Mouse (Mus musculus): ENCODE measurements around the gene Mgat5. TPM values are rescaled to one million over a fixed set of nuclear protein-coding genes. Genes with fewer than 3 reads are reported as not detected.

Mgat5 gene
- total and polyA plus RNA-seq, 2 experiments, result 1.9 to 3.8 TPM

- Histone ChIP-seq H3K4me3 (ENCODE audit: insufficient read depth, low read depth, low read length) (no peak overlapping the region), H3K9ac (ENCODE audit: low read depth, low read length) (no peak overlapping the region), H3K27ac (replicated peaks; ENCODE audit: insufficient read depth, low read depth, low read length) (no peak overlapping the region), H3K4me1 (ENCODE audit: control insufficient read depth, insufficient read depth, low read length) (no peaks in the 10 kb centered on the region), H3K36me3 (ENCODE audit: control insufficient read depth, insufficient read depth, low read length) (no peaks in the 10 kb centered on the region), H3K79me2 (ENCODE audit: control insufficient read depth, insufficient read depth, low read length) (no peaks in the 10 kb centered on the region), H3K27me3 (ENCODE audit: control insufficient read depth, insufficient read depth, low read length) (no peaks in the 10 kb centered on the region)
- DNase-seq (ENCODE audit: extremely low read depth, low read depth, low spot score), result no peak
- TF ChIP-seq CTCF (IDR thresholded peaks at IDR 0.05; ENCODE audit: low read depth, low read length), result no peak
- TF ChIP-seq POLR2A (IDR thresholded peaks at IDR 0.05; ENCODE audit: extremely low read depth, insufficient read depth, low read length), result no peak
- 87% methylated on average over 13 of the region's 13 CpGs for WGBS
Measured at GRCm38 (mm10) chr1:127262170-127262837, 57.5 kb downstream of the Mgat5 start.

GRCm38 (mm10) chr1:127267985-127268384 lies 63.2 kb downstream of the Mgat5 start:
- H3K79me2 ChIP-seq (ENCODE audit: control insufficient read depth, insufficient read depth, low read length), result no peaks in the 10 kb centered on the region; the same call in 1 of the 2 replicates
- H3K27me3 ChIP-seq (ENCODE audit: control insufficient read depth, insufficient read depth, low read length), result no peaks in the 10 kb centered on the region
- no peak overlapping the region for H3K27ac ChIP-seq (replicated peaks; ENCODE audit: insufficient read depth, low read depth, low read length)
- no peak overlapping the region for H3K9ac ChIP-seq (ENCODE audit: low read depth, low read length)
- H3K4me1 ChIP-seq (ENCODE audit: control insufficient read depth, insufficient read depth, low read length), result peaks cover 7% of the 10 kb centered on the region; the same call in 1 of the 2 replicates
- H3K4me3 ChIP-seq (ENCODE audit: insufficient read depth, low read depth, low read length), result no peak overlapping the region
- TF ChIP-seq CTCF (IDR thresholded peaks at IDR 0.05; ENCODE audit: low read depth, low read length), result no peak
- no peak for TF ChIP-seq POLR2A (IDR thresholded peaks at IDR 0.05; ENCODE audit: extremely low read depth, insufficient read depth, low read length)
- 93% methylated on average over 5 of the region's 5 CpGs for WGBS
- H3K36me3 ChIP-seq (ENCODE audit: control insufficient read depth, insufficient read depth, low read length), result no peaks in the 10 kb centered on the region
- no peak for DNase-seq (ENCODE audit: extremely low read depth, low read depth, low spot score)

GRCm38 (mm10) chr1:127269343-127269742 lies 64.5 kb downstream of the Mgat5 start:
- Histone ChIP-seq H3K27me3 (ENCODE audit: control insufficient read depth, insufficient read depth, low read length) (no peaks in the 10 kb centered on the region), H3K4me1 (ENCODE audit: control insufficient read depth, insufficient read depth, low read length) (peaks cover 7% of the 10 kb centered on the region; the same call in 1 of the 2 replicates), H3K36me3 (ENCODE audit: control insufficient read depth, insufficient read depth, low read length) (no peaks in the 10 kb centered on the region), H3K9ac (ENCODE audit: low read depth, low read length) (no peak overlapping the region), H3K27ac (replicated peaks; ENCODE audit: insufficient read depth, low read depth, low read length) (no peak overlapping the region), H3K79me2 (ENCODE audit: control insufficient read depth, insufficient read depth, low read length) (no peaks in the 10 kb centered on the region; the same call in 1 of the 2 replicates), H3K4me3 (ENCODE audit: insufficient read depth, low read depth, low read length) (no peak overlapping the region)
- TF ChIP-seq CTCF (IDR thresholded peaks at IDR 0.05; ENCODE audit: low read depth, low read length) (no peak), POLR2A (IDR thresholded peaks at IDR 0.05; ENCODE audit: extremely low read depth, insufficient read depth, low read length) (no peak)
- peak; percentile 67 for DNase-seq (ENCODE audit: extremely low read depth, low read depth, low spot score)
- WGBS, result 35% methylated on average over 3 of the region's 3 CpGs

- Histone ChIP-seq H3K79me2 (ENCODE audit: control insufficient read depth, insufficient read depth, low read length) (no peaks in the 10 kb centered on the region; the same call in 1 of the 2 replicates), H3K4me3 (ENCODE audit: insufficient read depth, low read depth, low read length) (no peak overlapping the region), H3K4me1 (ENCODE audit: control insufficient read depth, insufficient read depth, low read length) (peaks cover 7% of the 10 kb centered on the region; the same call in 1 of the 2 replicates), H3K36me3 (ENCODE audit: control insufficient read depth, insufficient read depth, low read length) (no peaks in the 10 kb centered on the region), H3K27ac (replicated peaks; ENCODE audit: insufficient read depth, low read depth, low read length) (peak overlapping the region; percentile 34; the same call in 1 of the 2 replicates), H3K9ac (ENCODE audit: low read depth, low read length) (no peak overlapping the region), H3K27me3 (ENCODE audit: control insufficient read depth, insufficient read depth, low read length) (no peaks in the 10 kb centered on the region)
- DNase-seq (ENCODE audit: extremely low read depth, low read depth, low spot score), result peak; percentile 35
- TF ChIP-seq CTCF (IDR thresholded peaks at IDR 0.05; ENCODE audit: low read depth, low read length) (no peak), POLR2A (IDR thresholded peaks at IDR 0.05; ENCODE audit: extremely low read depth, insufficient read depth, low read length) (no peak)
- 63% methylated on average over 13 of the region's 13 CpGs for WGBS
Measured at GRCm38 (mm10) chr1:127270273-127271020, 65.6 kb downstream of the Mgat5 start.

DNA sequence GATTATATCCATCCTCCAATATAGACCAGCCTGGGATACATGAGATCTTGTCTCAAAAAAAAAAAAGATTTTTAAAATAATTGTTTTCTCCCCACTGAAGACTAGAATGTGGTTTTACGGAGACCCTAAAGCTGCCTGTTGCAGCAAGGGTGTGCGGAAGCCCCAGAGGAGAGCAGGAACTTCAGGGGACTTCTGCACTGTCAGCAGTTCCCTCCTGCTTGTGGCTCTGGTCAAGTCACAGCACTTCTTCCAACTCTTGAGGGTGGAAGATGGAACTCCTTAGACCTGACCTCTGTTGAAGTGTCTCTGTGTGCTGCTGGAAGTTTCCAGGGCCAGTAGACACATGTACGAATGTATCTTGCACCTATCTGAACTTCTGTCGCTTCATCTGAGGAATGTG lies 66.3 kb downstream of the Mgat5 start:
- Histone ChIP-seq H3K4me3 (ENCODE audit: insufficient read depth, low read depth, low read length) (no peak overlapping the region), H3K9ac (ENCODE audit: low read depth, low read length) (no peak overlapping the region), H3K4me1 (ENCODE audit: control insufficient read depth, insufficient read depth, low read length) (peaks cover 7% of the 10 kb centered on the region; the same call in 1 of the 2 replicates), H3K36me3 (ENCODE audit: control insufficient read depth, insufficient read depth, low read length) (no peaks in the 10 kb centered on the region), H3K27me3 (ENCODE audit: control insufficient read depth, insufficient read depth, low read length) (no peaks in the 10 kb centered on the region), H3K79me2 (ENCODE audit: control insufficient read depth, insufficient read depth, low read length) (no peaks in the 10 kb centered on the region; the same call in 1 of the 2 replicates), H3K27ac (replicated peaks; ENCODE audit: insufficient read depth, low read depth, low read length) (no peak overlapping the region)
- DNase-seq (ENCODE audit: extremely low read depth, low read depth, low spot score), result peak; percentile 28
- 88% methylated on average over 4 of the region's 4 CpGs for WGBS
- TF ChIP-seq CTCF (IDR thresholded peaks at IDR 0.05; ENCODE audit: low read depth, low read length) (no peak), POLR2A (IDR thresholded peaks at IDR 0.05; ENCODE audit: extremely low read depth, insufficient read depth, low read length) (no peak)

Measured in liver, adult 2 months (tissue).